Mouse (Mus musculus) stomach, embryonic 16.5 days (tissue): ENCODE results near the gene Akr1c19. TPM values are rescaled to one million over a fixed set of nuclear protein-coding genes. Genes with fewer than 3 reads are reported as not detected.
"Not testable (repeated sequence)": the region's sequence is repeated elsewhere in the genome, so short reads cannot be mapped to it uniquely, and the experiment has no call there.

Source experiments
- ATAC-seq: fragments of 200-750 bp; cut with Nextera tagmentation; 2 replicates; pipeline ENCODE4 v1.8.0; 2017; ENCODE audit warnings: moderate number of reproducible peaks, moderate TSS enrichment; ENCODE audit not compliant: insufficient read depth, low FRiP score
- H3K27ac ChIP-seq: fragments of 300-500 bp; sonication (generic); 2 replicates; pipeline ENCODE4 v1.5.1; 2014; ENCODE audit warnings: low read length
- H3K27me3 ChIP-seq: fragments of 300-500 bp; sonication (generic); 2 replicates; pipeline ENCODE4 v1.6.1; 2014; ENCODE audit warnings: low read length, control low read depth, mixed read lengths; ENCODE audit not compliant: control insufficient read depth, insufficient read depth
- H3K36me3 ChIP-seq: fragments of 300-500 bp; sonication (generic); 2 replicates; pipeline ENCODE4 v1.6.1; 2014; ENCODE audit warnings: low read length; ENCODE audit not compliant: control insufficient read depth, insufficient read depth
- H3K4me1 ChIP-seq: fragments of 300-500 bp; sonication (generic); 2 replicates; pipeline ENCODE4 v1.6.1; 2014; ENCODE audit warnings: low read length, control low read depth, mixed read lengths; ENCODE audit not compliant: control insufficient read depth, insufficient read depth
- H3K4me2 ChIP-seq: fragments of 300-500 bp; sonication (generic); 2 replicates; pipeline ENCODE4 v1.6.1; 2014; ENCODE audit warnings: low read depth, low read length, mixed read lengths
- H3K4me3 ChIP-seq: fragments of 300-500 bp; sonication (generic); replicated peaks from 2 replicates; pipeline ENCODE4 v1.5.1; 2014; ENCODE audit warnings: mild to moderate bottlenecking, low read length
- H3K9ac ChIP-seq: fragments of 300-500 bp; sonication (generic); 2 replicates; pipeline ENCODE4 v1.6.1; 2014; ENCODE audit warnings: low read length
- H3K9me3 ChIP-seq: fragments of 300-500 bp; sonication (generic); replicated peaks from 2 replicates; pipeline ENCODE4 v1.6.1; 2016; ENCODE audit warnings: low read length, control low read depth; ENCODE audit not compliant: control insufficient read depth
- WGBS: fragments of 180-500 bp; shearing (Covaris S2); extraction: QIAGEN DNeasy Blood & Tissue Kit; methylation state at CpG from one replicate; pipeline ENCODE4 v1.1.7; 2014; 5-methylcytosine and 5-hydroxymethylcytosine counted together
- polyA plus RNA-seq: library from polyadenylated mRNA; unstranded; fragments of >200 nt; fragmentation: Nextera tagmentation; extraction: Ambion mirVana; gene quantifications from 2 replicates; pipeline ENCODE4 v1.2.1, GENCODE M21; 2015

Gene Akr1c19
- polyA plus RNA-seq, 1 experiment from 2014 or later: 123 TPM

GRCm38 (mm10) chr13:4256894-4257293 lies 28.4 kb downstream of the Akr1c19 start:
- not testable (repeated sequence) for H3K27me3 ChIP-seq, H3K9me3 ChIP-seq, H3K27ac ChIP-seq, H3K36me3 ChIP-seq, H3K4me2 ChIP-seq, H3K4me3 ChIP-seq, ATAC-seq, H3K4me1 ChIP-seq, H3K9ac ChIP-seq

- Histone ChIP-seq H3K27ac (no peak overlapping the region), H3K4me3 (no peak overlapping the region), H3K4me1 (no peaks in the 10 kb centered on the region), H3K9me3 (no peaks in the 10 kb centered on the region), H3K4me2 (no peak overlapping the region), H3K27me3 (no peaks in the 10 kb centered on the region), H3K9ac (no peak overlapping the region), H3K36me3 (no peaks in the 10 kb centered on the region)
- no peak for ATAC-seq
- 71% methylated on average over 6 of the region's 6 CpGs for WGBS
Observed at GRCm38 (mm10) chr13:4257349-4257748, 28.8 kb downstream of the Akr1c19 start.

GRCm38 (mm10) chr13:4264612-4265011 lies 36.1 kb downstream of the Akr1c19 start:
- 75% methylated on average over 3 of the region's 3 CpGs for WGBS
- H3K27ac ChIP-seq: no peak overlapping the region
- no peaks in the 10 kb centered on the region for H3K4me1 ChIP-seq
- H3K27me3 ChIP-seq: no peaks in the 10 kb centered on the region
- no peak overlapping the region for H3K4me2 ChIP-seq
- H3K36me3 ChIP-seq: no peaks in the 10 kb centered on the region
- no peak overlapping the region for H3K4me3 ChIP-seq
- H3K9me3 ChIP-seq: no peaks in the 10 kb centered on the region
- no peak overlapping the region for H3K9ac ChIP-seq
- no peak for ATAC-seq

- H3K4me1 ChIP-seq: no peaks in the 10 kb centered on the region
- no peak for ATAC-seq
- no peaks in the 10 kb centered on the region for H3K9me3 ChIP-seq
- no peak overlapping the region for H3K4me2 ChIP-seq
- H3K9ac ChIP-seq: no peak overlapping the region
- no peak overlapping the region for H3K4me3 ChIP-seq
- WGBS: 89% methylated on average over 2 of the region's 2 CpGs
- H3K27ac ChIP-seq: no peak overlapping the region
- no peaks in the 10 kb centered on the region for H3K27me3 ChIP-seq
- no peaks in the 10 kb centered on the region for H3K36me3 ChIP-seq
Observed at GRCm38 (mm10) chr13:4265047-4265446, 36.5 kb downstream of the Akr1c19 start.

GRCm38 (mm10) chr13:4265455-4265854 lies 37.0 kb downstream of the Akr1c19 start:
- WGBS: 92% methylated on average over 2 of the region's 2 CpGs
- not testable (repeated sequence) for H3K4me2 ChIP-seq, H3K9me3 ChIP-seq, ATAC-seq, H3K27me3 ChIP-seq, H3K9ac ChIP-seq, H3K4me3 ChIP-seq, H3K4me1 ChIP-seq, H3K27ac ChIP-seq, H3K36me3 ChIP-seq

GRCm38 (mm10) chr13:4270860-4271259 lies 42.4 kb downstream of the Akr1c19 start:
- no peaks in the 10 kb centered on the region for H3K4me1 ChIP-seq
- ATAC-seq: no peak
- H3K9ac ChIP-seq: no peak overlapping the region
- no peak overlapping the region for H3K4me2 ChIP-seq
- H3K4me3 ChIP-seq: no peak overlapping the region
- H3K36me3 ChIP-seq: no peaks in the 10 kb centered on the region
- H3K27ac ChIP-seq: no peak overlapping the region
- H3K9me3 ChIP-seq: no peaks in the 10 kb centered on the region
- no peaks in the 10 kb centered on the region for H3K27me3 ChIP-seq

GRCm38 (mm10) chr13:4277526-4277925 lies 49.0 kb downstream of the Akr1c19 start:
- H3K4me2 ChIP-seq: 0 out of 2 replicates have a peak overlapping the region, but pooled peaks have one; percentile 19

GRCm38 (mm10) chr13:4279284-4279683 lies 50.8 kb downstream of the Akr1c19 start, which contains the start of gene Akr1c12:
Akr1c12 (minus strand) TSS chr13:4279433.
- Histone ChIP-seq H3K27ac (peak within 1 kb of the TSS; percentile 42; the same call in 1 of the 2 replicates), H3K36me3 (no peaks in the 10 kb centered on the region), H3K4me2 (peak within 1 kb of the TSS; percentile 17)

More at GRCm38 (mm10) chr13:4277526-4277925, 49.0 kb downstream of the Akr1c19 start:
- H3K27ac ChIP-seq: no peak overlapping the region
- WGBS: 77% methylated on average over 2 of the region's 2 CpGs
- no peaks in the 10 kb centered on the region for H3K4me1 ChIP-seq
- H3K27me3 ChIP-seq: no peaks in the 10 kb centered on the region
- H3K4me3 ChIP-seq: no peak overlapping the region
- H3K9me3 ChIP-seq: no peaks in the 10 kb centered on the region
- no peak overlapping the region for H3K9ac ChIP-seq
- no peak for ATAC-seq
- H3K36me3 ChIP-seq: no peaks in the 10 kb centered on the region

GRCm38 (mm10) chr13:4281471-4282412 lies 53.2 kb downstream of the Akr1c19 start:
- WGBS: 28% methylated on average over 7 of the region's 7 CpGs
- Histone ChIP-seq H3K4me2 (no peak overlapping the region), H3K9me3 (no peaks in the 10 kb centered on the region), H3K4me1 (no peaks in the 10 kb centered on the region), H3K36me3 (no peaks in the 10 kb centered on the region), H3K9ac (no peak overlapping the region), H3K4me3 (no peak overlapping the region), H3K27me3 (no peaks in the 10 kb centered on the region), H3K27ac (no peak overlapping the region)
- no peak for ATAC-seq

More at GRCm38 (mm10) chr13:4279284-4279683, 50.8 kb downstream of the Akr1c19 start, which contains the start of gene Akr1c12:
- Histone ChIP-seq H3K4me3 (peak within 1 kb of the TSS; percentile 38), H3K9ac (peak within 1 kb of the TSS; percentile 47; the same call in 1 of the 2 replicates), H3K9me3 (no peaks in the 10 kb centered on the region), H3K4me1 (no peaks in the 10 kb centered on the region), H3K27me3 (no peaks in the 10 kb centered on the region)
- peak; percentile 95 for ATAC-seq
- 26% methylated on average over 4 of the region's 4 CpGs for WGBS
